Mouse (Mus musculus): ENCODE results near the gene Rbms1.
A peak's percentile ranks its signal among the peaks of the same experiment; 100 is the strongest.
"Not testable (repeated sequence)": the region's sequence is repeated elsewhere in the genome, so short reads cannot be mapped to it uniquely, and the experiment has no call there.

Rbms1 gene

DNA sequence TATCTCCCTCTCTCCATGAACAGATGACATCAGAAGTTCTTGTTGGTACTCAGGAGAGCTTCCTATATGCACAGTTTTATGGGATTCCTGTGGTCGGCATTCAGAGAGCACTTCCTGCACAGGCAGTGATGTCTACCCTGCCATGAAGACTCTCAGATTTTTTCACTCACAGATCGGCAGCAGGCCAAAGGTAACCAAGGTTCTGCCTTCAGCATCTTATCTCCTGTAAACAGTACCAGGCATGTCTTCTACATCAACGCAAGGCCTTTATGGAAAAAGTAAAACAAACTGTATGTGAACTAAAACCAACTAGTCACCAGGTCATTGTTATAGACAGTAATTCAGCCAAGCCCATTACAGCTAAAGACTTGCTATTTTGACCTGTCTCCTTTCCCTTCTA is 115.0 kb downstream of the Rbms1 start:
- DNase-seq (ENCODE audit: low spot score), result no peak

DNA sequence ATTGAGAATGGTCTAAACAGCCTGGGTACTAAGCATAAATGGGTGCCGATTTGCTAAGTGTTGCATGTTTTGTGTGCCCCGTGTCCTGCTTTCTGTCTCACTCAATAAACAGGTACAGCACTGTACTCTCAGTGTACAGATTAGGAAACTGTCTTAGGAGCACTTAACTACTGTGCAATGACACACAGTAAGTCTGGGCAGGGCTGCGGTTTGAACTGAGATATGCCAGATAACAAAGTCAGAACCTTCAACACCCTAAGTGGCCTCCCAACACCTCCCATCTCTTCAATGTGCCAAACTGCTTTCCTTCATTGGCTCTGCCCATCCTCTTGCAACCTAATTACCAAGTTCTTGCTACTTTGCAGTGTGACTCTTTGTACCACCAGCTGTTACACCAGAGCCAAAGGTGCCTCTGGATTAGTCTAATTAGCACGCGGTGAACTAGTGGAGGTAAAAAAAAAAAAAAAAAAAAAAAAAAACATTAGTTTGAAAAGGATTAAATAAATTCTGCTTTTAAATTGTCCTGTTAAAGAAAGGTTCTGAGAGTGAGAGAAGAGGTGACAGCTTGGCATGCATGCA is 117.6 kb downstream of the Rbms1 start:
- DNase-seq (ENCODE audit: low spot score), result no peak

DNA sequence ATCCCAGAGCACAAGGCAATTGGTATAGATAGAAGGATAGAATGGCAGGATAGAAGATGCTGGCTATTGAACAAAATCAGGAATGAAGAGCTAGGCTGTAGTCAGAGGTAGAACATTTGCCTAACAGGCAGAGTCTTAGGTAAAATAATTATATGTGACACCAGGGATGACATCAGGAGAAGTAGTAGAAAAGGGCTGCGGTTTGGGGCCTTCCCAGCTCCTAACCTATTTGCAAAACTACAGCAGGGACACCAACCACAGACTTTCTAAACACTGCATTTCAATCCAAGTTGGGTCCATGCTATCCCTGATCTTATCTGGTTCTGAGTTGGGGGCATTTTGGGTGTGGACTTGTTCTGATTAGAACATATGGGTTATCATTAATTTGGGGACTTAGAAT is 118.7 kb downstream of the Rbms1 start:
- DNase-seq (ENCODE audit: low spot score), result no peak

DNA sequence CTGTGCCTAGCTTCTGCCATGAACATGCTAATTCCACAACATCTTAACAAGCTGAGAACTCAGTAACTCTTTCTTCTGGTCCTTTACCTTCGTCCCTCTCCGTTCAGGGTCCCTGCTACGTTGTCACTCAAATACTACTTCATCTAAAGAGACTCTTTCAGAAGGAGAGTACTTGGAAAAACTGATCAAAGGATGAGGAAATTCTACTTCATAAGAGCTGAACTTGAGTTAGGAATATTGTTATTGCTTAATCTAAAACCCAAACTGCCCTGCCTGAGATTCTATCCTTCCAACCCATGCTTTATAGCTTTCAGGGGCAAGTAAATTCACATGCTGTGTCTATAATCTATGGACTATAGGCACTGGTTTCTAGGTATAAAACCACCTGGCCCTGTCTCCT is 119.4 kb downstream of the Rbms1 start:
- DNase-seq (ENCODE audit: low spot score), result no peak

DNA sequence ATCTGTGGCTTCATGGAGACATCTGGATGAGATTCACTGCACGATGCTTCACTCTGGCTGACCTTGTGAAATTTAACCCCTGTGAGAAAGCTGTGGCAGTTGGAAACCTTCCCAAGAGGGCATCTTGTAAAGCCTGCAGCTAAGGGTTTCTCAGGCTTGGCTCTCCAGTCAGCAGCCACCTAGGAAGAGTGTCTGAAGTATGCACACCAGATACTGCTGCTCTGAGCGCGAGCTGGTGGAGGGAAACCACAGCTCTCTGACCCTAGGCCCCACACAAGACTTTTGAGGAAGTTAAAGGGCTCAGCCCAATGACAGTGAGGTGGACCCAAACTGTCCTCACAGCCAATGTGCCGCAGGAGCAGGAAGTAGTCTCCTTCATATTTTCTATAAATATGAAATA is 120.0 kb downstream of the Rbms1 start:
- DNase-seq (ENCODE audit: low spot score), result no peak

DNA sequence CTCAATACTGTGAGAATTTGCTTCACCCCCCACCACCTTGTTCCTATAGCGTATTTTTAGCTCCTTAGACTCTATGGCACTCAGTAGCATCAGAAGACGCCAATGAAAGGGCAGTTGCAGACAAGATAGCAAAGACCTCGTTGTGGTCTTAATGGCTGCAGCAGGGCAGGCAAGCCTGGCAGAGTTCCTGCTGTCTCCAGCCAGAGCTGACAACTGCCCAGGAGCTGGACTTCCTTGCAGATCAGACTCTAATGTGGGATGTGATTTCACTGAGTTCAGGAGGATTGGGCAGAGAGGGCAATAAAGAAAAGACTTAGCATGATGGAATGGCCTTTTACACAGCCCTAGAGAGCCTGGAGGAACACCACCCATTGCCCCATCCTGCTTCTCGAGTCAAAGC is 122.1 kb downstream of the Rbms1 start:
- DNase-seq (ENCODE audit: low spot score), result no peak

DNA sequence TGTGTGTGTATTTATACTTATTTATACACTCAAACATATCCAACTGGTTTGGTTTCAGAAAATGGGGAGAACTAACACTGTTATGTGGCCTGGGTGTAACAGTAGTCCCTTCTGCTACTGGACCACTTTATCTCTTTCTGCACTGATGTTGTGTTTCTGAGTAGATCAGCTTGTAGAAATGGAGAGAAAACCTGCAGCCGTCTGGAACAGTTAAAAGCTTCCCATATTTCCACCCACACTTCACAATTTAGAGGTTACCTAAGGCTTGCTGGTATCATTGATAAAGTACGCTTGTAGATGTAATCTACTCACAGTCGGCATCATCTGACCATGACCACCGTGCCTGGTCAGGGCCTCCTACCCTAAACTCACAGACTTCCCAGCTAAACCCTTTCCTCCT is 123.5 kb downstream of the Rbms1 start:
- DNase-seq (ENCODE audit: low spot score), result no peak

DNA sequence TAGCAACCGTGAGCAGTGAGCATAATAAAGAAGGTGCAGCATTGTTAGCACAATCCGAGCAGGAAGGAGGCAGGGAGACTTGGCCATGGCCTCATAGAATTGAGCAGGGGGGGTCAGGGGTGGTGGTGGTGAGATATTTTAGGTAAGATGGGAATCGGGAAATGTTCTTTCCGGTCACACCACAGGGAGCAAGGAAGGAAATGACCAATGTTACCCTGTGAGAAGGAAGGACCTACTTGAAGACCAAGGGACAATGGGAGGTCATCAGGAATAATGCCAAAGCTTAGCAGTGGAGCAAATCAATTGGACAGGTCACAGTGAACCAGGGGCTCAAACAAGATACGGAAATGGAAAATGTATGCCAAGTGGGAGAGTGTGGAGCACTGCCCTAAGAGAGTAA is 124.1 kb downstream of the Rbms1 start:
- no peak for DNase-seq (ENCODE audit: low spot score)

DNA sequence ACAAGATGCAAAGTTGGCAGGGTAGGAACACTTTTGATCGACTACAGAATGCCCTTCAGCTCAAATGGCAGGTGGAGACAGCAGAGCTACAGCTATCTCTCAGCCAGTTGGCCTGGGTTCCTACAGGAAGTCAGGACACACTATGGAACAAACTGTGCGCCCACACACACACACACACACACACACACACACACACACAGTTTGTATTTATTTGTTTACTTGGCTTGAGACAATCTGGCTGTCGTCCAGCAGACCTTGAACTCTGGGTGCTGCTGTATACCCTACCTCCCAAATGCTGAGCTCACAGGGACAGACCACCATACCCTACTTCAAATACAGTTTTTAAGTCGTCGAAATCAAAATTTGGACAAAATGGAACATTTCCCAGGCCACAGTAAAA is 125.4 kb downstream of the Rbms1 start:
- no peak for DNase-seq (ENCODE audit: low spot score)

DNA sequence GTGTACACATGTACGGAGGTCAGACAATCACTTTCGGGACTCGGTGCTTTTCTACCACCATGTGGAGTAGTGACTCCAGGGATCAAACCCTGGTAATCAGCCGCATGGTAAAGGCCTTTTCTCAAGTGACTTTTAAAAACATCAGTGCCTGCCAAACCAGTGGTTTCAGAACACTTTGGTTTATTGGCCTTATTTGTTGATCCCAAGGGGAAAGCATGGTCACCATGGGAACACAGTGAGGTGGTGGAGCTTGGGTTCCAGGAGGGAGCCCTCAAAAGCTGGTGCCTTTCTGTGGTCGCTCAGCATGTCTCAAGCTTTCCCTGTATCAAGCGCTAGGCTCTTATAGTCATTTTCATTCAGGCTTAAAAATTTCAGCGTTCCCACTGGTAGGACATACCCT is 126.8 kb downstream of the Rbms1 start:
- no peak for DNase-seq (ENCODE audit: low spot score)

DNA sequence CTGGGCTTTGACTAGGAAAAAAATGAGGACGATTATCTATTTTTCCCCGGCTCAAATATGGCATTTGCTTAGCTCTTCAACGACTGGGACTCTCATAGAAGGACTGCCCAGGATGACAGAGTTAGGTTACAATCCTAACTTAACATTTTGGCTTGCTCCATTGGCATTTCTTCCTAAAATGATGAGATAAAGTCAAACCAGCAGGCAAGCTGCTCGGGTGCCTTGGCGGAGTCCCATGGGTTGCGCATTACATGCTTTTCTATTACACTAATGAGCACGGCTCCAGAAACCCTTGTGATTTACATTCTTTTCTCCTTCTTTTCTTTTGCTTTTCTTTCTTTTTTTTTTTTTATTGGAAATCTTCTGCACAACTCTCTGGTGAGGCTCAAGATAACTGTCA is 128.7 kb downstream of the Rbms1 start:
- DNase-seq (ENCODE audit: low spot score), result no peak

DNA sequence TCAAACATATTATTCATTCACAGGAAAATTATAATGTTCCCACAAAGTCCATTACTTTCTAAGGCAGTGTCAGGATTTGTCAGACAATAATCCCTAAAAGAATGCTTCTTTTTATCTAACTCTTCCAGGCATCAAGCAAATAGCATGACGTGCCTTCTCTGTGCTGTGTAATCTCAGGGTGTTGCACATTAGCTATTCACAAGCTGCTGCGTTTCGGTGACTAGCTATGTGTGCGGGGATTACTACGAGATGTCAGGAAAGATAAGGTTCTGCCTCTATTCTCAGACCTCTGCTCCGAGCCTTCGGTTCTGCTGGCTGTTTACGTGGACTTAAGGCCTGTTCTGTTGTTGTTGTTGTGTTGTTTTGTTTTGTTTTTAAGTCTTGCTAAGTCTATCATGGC is 130.7 kb downstream of the Rbms1 start:
- DNase-seq (ENCODE audit: low spot score), result no peak

DNA sequence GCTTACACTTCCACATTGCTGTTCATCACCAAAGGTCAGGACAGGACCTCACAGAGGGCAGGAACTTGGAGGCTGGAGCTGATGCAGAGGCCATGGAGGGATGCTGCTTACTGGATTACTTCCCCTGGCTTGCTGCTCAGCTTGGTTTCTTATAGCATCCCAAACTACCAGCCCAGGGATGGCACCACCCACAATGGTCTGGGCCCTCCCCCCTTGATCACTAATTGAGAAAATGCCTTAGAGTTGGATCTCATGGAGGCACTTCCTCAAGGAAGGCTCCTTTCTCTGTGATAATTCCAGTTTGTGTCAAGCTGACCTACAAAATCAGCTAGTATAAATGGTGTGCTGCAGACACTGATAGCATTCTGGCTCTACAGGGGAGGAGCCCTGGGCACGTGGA is 132.5 kb downstream of the Rbms1 start:
- DNase-seq (ENCODE audit: low spot score), result not testable (repeated sequence)

DNA sequence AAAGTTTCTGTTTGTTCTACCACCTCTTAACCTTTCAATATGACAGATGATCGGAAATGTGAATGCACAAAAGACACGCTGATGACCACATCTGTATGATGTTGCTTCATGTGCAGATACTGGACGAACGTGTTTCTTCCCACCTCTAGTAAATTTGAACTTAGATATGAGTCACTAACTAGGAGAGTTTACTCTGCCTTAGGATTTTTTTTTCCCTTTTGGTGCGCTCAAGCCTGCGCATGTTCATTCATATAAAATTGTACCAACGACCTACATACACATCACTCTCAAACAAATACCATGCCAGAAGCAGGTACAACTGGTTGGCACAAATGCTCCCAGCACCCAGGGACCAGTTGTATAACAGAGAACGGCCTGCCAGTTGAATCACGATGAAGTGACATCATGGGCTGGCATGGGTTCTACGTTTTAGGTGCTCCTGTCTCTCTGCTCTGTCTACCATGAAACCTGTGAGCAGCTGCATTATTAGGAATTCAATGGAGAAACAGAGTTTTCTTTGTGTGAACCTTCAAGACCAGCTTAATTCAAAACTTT is 134.0 kb downstream of the Rbms1 start:
- no peak for DNase-seq (ENCODE audit: low spot score)

DNA sequence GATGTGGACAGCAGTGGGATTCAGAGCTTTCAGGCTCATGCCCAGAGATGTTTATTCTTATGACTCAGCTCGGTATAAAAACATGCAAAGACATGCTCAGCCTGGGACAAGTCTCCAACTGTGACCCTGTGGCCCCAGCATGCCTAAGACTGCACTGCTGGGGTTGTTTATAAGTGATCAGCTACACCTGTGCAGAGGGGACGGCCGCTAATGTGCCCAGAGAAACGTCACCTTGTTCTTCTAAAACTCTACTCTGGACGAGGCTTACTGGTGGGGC is 135.9 kb downstream of the Rbms1 start:
- no peak for DNase-seq (ENCODE audit: low spot score)

DNA sequence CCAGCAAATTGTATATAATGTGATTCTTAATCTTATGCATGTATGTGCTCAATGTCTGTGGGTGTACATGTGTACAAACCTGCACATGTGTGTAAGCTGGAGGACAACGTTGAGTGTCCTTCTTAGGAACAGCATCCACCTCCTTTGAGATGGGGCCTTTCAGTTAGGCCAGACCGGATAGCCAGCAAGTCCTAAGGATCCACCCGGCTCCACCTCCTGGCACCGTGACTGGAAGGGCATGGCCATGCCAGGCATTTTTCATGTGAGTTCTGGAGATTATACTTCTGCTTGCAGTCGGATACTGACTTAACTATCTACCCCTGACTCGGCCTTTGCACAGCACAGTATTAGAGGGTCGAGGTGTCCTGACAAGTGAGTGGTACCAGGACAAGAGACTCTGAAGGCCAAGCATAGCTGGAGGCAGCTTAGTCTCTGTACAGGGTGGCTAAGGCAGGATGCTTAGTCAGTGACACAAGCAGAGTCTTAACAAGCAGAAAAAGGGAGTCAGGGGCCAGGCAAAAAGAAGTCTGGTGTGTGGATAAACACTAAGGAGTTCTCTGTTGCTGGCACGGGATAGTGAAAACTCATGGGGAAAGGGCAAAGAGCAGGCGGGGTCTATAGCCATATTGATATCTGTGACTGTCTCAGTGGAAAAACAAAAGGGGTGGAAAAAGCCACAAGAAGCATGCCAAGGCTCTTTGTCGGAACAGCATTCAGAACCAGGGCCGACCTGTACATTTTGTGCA is 136.4 kb downstream of the Rbms1 start:
- no peak for DNase-seq (ENCODE audit: low spot score)

DNA sequence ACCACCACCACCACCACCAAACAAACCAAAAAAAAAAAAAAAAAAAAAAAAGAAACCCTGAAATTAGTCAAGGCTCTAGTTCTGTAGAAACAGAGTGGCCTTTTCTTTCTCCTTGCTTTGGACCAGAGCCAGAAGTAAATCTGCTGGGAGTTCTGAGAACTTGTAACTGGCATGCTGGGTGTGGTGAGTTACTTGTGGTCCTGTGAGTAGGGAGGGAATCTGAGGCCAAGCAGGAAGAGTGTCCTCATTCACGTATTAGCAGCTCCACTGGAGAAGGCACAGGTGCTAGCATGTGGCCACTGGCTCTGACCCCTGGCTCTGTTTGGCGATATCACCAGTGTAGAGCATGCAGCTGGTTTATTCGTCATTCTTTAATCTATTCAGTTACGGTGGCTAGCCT is 137.3 kb downstream of the Rbms1 start:
- no peak for DNase-seq (ENCODE audit: low spot score)

DNA sequence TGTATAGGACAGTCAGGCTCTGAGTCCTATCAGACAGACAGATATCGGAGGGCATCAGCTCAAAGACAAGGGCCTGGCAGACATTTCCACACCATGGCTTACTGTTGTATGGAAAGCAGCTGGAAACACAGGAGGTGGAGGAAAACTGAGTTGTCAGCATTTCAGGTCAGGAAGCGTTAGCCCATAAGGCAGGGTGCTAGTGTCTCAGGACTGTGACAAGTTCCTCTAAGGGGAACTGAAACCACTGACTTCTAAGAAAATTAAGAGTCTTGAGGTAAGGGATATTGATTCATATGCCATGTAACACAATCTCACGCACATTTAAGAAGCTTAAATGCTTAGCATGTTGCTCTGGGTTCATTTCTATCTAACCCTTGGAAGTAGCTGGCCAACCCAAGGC is 141.4 kb downstream of the Rbms1 start:
- no peak for DNase-seq (ENCODE audit: low spot score)

DNA sequence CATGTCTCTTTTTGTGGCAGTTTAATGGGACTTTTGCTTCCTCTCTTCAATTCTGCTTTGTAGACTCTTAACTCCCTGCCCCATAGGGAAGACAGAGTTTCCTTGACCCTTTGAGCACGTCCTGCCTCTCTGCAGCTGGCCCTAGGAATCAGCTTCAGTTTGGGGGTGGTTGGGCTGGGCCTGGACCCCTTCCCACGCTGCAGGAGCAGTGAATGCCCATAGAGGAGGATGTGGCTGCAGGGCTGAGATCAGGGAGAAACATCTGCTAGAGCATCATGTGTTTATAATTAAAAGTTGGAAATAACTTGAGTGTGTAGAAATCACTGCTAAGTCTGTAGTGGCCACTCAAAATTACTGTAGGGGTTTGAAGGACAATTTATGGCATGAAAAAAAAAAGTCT is 144.4 kb downstream of the Rbms1 start:
- DNase-seq (ENCODE audit: low spot score), result no peak

DNA sequence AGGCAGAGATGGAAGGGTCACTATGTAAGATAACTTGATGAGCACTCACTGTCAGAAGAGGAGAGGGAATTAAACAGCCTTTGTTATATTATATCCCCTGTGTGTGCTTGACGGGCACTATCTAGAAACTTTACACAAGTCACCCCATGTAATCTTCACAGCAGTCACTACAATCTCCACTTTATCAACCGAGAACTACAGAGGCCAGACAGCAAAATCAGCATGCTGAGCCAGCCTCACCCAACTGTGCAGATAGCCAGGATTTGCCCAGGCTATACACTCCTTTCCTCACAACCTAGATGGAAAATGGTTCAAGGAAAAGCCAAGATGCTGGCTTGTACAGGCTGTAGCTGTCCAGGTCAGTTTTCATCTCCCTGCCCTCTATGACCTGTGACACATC is 146.7 kb downstream of the Rbms1 start:
- DNase-seq (ENCODE audit: low spot score), result no peak

DNA sequence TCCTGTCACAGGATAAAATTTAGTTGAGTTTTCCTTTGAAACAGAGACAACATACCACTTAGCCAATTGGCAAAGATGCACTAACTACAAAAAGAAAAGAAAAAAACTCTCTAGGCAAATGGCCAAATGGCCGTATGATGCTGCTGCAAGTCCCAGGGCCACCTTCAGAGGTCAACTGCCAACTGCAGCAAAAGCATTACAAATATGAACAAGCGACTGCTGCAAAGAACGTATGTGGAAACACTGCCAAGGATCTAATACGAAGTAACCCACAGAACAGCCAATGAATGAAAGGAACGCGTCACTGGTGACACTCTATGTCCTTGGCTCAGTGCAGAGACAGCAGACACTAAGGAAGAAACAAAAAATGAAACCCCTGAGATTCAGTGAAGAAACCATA is 148.2 kb downstream of the Rbms1 start:
- DNase-seq (ENCODE audit: low spot score), result no peak

DNA sequence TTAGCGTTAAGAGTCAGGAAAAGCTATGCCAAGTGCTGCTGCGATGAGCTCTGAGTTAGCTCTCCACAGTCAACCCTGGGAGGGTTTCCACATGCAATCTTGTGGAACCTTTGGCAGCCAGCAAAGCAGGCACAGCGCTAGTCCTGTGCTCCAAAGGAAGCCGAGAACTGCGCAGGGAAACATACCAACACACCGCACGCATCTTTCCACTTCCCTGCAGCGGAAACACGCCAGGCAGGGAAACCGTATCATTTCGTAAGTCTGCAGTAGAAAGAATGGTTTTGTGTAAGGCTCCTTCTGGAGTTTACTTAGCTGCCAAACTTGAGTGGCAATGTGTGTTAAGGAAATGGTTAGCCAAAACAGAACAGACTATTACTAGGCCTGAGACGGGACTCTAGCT is 150.0 kb downstream of the Rbms1 start:
- DNase-seq (ENCODE audit: low spot score), result no peak

DNA sequence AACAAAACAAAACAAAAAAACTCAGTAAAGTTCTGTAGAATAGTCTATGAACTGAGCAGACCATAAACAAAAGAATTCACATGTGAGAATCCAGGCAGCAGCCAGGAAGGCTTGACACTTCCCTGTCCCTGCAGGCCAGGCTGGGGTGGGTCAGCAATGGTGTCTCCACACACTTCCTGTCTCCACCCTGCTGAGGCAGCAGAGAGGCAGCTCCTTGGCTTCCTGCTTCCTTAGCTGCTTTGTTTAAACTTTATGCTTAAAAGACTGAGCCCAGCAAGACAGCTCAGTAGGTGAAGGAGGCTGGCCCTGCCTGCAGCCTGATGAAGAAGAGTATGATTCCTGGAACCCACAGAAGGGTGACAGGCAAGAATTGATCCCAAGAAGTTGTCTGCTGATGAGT is 152.4 kb downstream of the Rbms1 start:
- peak; percentile 11 for DNase-seq (ENCODE audit: low spot score)

DNA sequence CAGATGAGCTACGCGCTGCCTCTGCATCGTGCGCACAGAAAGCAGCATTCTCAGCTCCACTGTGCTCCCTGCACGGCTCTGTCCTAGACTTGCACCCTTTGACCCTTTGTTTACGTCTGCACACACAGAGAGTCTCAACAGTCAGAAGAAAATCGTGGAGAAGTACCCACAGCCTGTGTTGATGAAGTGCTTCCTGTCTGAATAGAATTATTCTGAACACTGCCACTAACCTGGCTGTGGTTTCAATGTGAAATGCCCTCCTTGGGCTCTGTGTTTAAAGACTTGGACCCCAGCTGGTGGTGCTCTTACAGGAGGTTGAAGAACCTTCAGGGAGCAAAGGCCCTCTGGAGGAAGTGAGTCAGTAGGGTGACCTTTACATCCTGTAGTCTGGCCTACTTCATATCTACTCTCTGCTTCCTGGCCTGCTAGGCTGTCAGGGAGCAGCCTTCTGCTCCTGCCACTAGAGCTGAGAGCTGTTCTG is 153.5 kb downstream of the Rbms1 start:
- no peak for DNase-seq (ENCODE audit: low spot score)

All from layer of hippocampus, adult 11-12 months (tissue).